In genomic region chr14:77439426-77439825, GRCm38 (mm10) we compare ENCODE assay signal across 25 mouse cellular contexts.
A peak's percentile ranks its signal among the peaks of the same experiment; 100 is the strongest.
DNase-seq lines count a peak whose midpoint lies in the region; TF ChIP-seq lines count a peak whose summit lies in the region.
"Had no signal": no experiment of that assay in that cellular context is flagged by ENCODE, and none has a peak within 500 bp of the region (broad histone marks: within the 10 kb centered on the region; RNA-seq: fewer than 3 reads in every experiment).

No protein-coding gene starts in this region.

- DNase-seq in cerebellum, postnatal 14 days = peak; percentile 29 to 53
- DNase-seq in cerebellum, adult 9-11 months = no peak
- no peak for DNase-seq in layer of hippocampus, adult 2 months (ENCODE audit: low spot score in 2 of 2)
- DNase-seq in layer of hippocampus, postnatal 14 days (ENCODE audit: low spot score in 2 of 2) = no peak
- DNase-seq in MEL (ENCODE audit: low read depth, low spot score) = peak; percentile 3
- peak; percentile 16 for DNase-seq in gonadal fat pad, adult 2 months (ENCODE audit: low read depth)
- no peak for DNase-seq in frontal cortex, postnatal 14 days (ENCODE audit: low spot score in 2 of 2)
- DNase-seq: adrenal gland, adult 8-10 months; adrenal gland, postnatal 25 days; cerebellum, adult 18-20 months; cerebellum, adult 9-10 months; gastrocnemius, adult 2 months; gastrocnemius, postnatal 14 days; heart, adult 2 months; heart, postnatal 14 days; heart, postnatal 4 days; kidney, adult 11 months; kidney, adult 8-10 months had no signal

- H3K27ac ChIP-seq in layer of hippocampus, adult 2 months = peak overlapping the region; percentile 94
- no peak overlapping the region for H3K27ac ChIP-seq in MEL (ENCODE audit: control insufficient read depth, low read depth, low read length)
- H3K27ac ChIP-seq: embryonic facial prominence, embryonic 13.5 days; forebrain, embryonic 12.5 days; forebrain, embryonic 15.5 days; gastrocnemius, adult 2 months; heart, adult 2 months; heart, embryonic 10.5 days; heart, embryonic 13.5 days; hindbrain, embryonic 15.5 days; intestine, embryonic 15.5 days had no signal

- no peaks in the 10 kb centered on the region for H3K27me3 ChIP-seq in MEL (ENCODE audit: control insufficient read depth in 1 of 2, insufficient read depth in 2 of 2, low read length in 2 of 2)
- H3K27me3 ChIP-seq: embryonic facial prominence, embryonic 13.5 days; forebrain, embryonic 12.5 days; forebrain, embryonic 15.5 days; heart, embryonic 13.5 days; hindbrain, embryonic 15.5 days; intestine, embryonic 15.5 days had no signal

- no peaks in the 10 kb centered on the region for H3K9me3 ChIP-seq in MEL (replicated peaks; ENCODE audit: insufficient read depth, low read length)
- H3K9me3 ChIP-seq: embryonic facial prominence, embryonic 13.5 days; forebrain, embryonic 12.5 days; forebrain, embryonic 15.5 days; heart, embryonic 10.5 days; heart, embryonic 13.5 days; hindbrain, embryonic 15.5 days; intestine, embryonic 15.5 days had no signal

- H3K79me2 ChIP-seq in MEL (ENCODE audit: control insufficient read depth, insufficient read depth, low read length, poor library complexity) = no peaks in the 10 kb centered on the region

- no peaks in the 10 kb centered on the region for H3K36me3 ChIP-seq in MEL (ENCODE audit: control insufficient read depth in 1 of 2, insufficient read depth in 2 of 2, low read length in 2 of 2)
- H3K36me3 ChIP-seq: embryonic facial prominence, embryonic 13.5 days; forebrain, embryonic 12.5 days; forebrain, embryonic 15.5 days; heart, embryonic 10.5 days; heart, embryonic 13.5 days; hindbrain, embryonic 15.5 days; intestine, embryonic 15.5 days had no signal

- TF ChIP-seq EP300 in MEL (IDR thresholded peaks at IDR 0.05; ENCODE audit: low read depth in 1 of 2, low read length in 2 of 2) = no peak

- H3K4me3 ChIP-seq in layer of hippocampus, adult 2 months = no peak overlapping the region
- no peak overlapping the region for H3K4me3 ChIP-seq in MEL (ENCODE audit: control insufficient read depth in 1 of 2, insufficient read depth in 1 of 2, low read depth in 2 of 2, low read length in 2 of 2)
- H3K4me3 ChIP-seq: embryonic facial prominence, embryonic 13.5 days; forebrain, embryonic 12.5 days; forebrain, embryonic 15.5 days; gastrocnemius, adult 2 months; heart, adult 2 months; heart, embryonic 10.5 days; heart, embryonic 13.5 days; hindbrain, embryonic 15.5 days; intestine, embryonic 15.5 days had no signal

- no peak overlapping the region for H3K9ac ChIP-seq in MEL (ENCODE audit: control insufficient read depth, low read depth, low read length, poor library complexity, severe bottlenecking)
- H3K9ac ChIP-seq: embryonic facial prominence, embryonic 13.5 days; forebrain, embryonic 12.5 days; forebrain, embryonic 15.5 days; heart, embryonic 13.5 days; hindbrain, embryonic 15.5 days; intestine, embryonic 15.5 days had no signal

- no peak for TF ChIP-seq CTCF in layer of hippocampus, adult 2 months (conservative IDR thresholded peaks at IDR 0.05)
- no peak for TF ChIP-seq CTCF in MEL (IDR thresholded peaks at IDR 0.05 in 2 of 3, conservative IDR thresholded peaks at IDR 0.05 in 1 of 3; ENCODE audit: control insufficient read depth in 1 of 3, insufficient read depth in 1 of 3, low read depth in 2 of 3, low read length in 3 of 3, poor library complexity in 1 of 3, severe bottlenecking in 1 of 3)

- no peaks in the 10 kb centered on the region for H3K4me1 ChIP-seq in MEL (ENCODE audit: control insufficient read depth in 1 of 2, insufficient read depth in 2 of 2, low read length in 2 of 2)
- H3K4me1 ChIP-seq: embryonic facial prominence, embryonic 13.5 days; forebrain, embryonic 12.5 days; heart, embryonic 10.5 days; heart, embryonic 13.5 days; intestine, embryonic 15.5 days had no signal

- TF ChIP-seq RAD21 in MEL (IDR thresholded peaks at IDR 0.05; ENCODE audit: low read depth, low read length) = no peak

- no peak for TF ChIP-seq POLR2A in MEL (IDR thresholded peaks at IDR 0.05; ENCODE audit: control insufficient read depth in 1 of 2, insufficient read depth in 1 of 2, low read depth in 1 of 2, low read length in 2 of 2, poor library complexity in 1 of 2)

TF ChIP-seq in MEL, 35 proteins besides CTCF, POLR2A, EP300 and RAD21:
- TF ChIP-seq MYC (IDR thresholded peaks at IDR 0.05; ENCODE audit: low read depth, low read length) = no peak
- no peak for TF ChIP-seq POLR2AphosphoS2 (IDR thresholded peaks at IDR 0.05; ENCODE audit: low read length)
- TF ChIP-seq JUND (IDR thresholded peaks at IDR 0.05; ENCODE audit: low read depth, low read length) = no peak
- TF ChIP-seq ELF1 (IDR thresholded peaks at IDR 0.05; ENCODE audit: low read depth, low read length) = no peak
- no peak for TF ChIP-seq GATA1 (IDR thresholded peaks at IDR 0.05; ENCODE audit: low read depth, low read length)
- TF ChIP-seq ZMIZ1 (IDR thresholded peaks at IDR 0.05; ENCODE audit: low read depth, low read length) = no peak
- no peak for TF ChIP-seq ZC3H11A (IDR thresholded peaks at IDR 0.05; ENCODE audit: low read depth, low read length)
- no peak for TF ChIP-seq TCF12 (IDR thresholded peaks at IDR 0.05; ENCODE audit: low read depth, low read length)
- TF ChIP-seq SMC3 (IDR thresholded peaks at IDR 0.05; ENCODE audit: low read depth, low read length) = no peak

Comparison
In these comparisons a context has a peak if more than half of its experiments do, and no peak if none do; other contexts are left out.
1. DNase-seq: peak in cerebellum, postnatal 14 days (2 of 2), MEL (single experiment) and gonadal fat pad, adult 2 months (single experiment); none in cerebellum, adult 9-11 months (single experiment), layer of hippocampus, adult 2 months (0 of 2), layer of hippocampus, postnatal 14 days (0 of 2) and frontal cortex, postnatal 14 days (0 of 2).